Mouse (Mus musculus): ENCODE results near the gene Olfr531.
A peak's percentile ranks its signal among the peaks of the same experiment; 100 is the strongest.

Olfr531 gene

DNA sequence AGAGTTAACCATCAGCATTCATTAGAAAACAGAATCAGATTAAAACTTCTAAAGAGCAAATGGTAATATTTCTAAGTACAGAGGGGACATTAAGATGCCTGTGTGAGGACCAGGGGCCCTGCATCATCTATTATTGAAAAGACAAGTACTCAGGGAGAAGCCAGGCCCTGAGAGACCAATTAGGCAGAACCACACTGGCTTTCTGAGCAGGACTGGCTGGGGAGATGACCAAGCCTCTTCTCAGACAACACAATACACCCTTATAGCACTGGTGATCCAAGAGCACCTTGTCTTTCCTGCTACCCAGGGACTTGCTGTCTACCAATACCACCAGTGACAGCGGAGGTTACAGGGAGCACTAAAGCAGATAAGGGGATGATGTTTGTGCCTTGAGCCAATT is at the start of gene Olfr531:
TSS of gene Olfr531 (minus strand) at position 101 of the 400 bp plus-strand sequence.
- DNase-seq (ENCODE audit: low spot score), result no peak

DNA sequence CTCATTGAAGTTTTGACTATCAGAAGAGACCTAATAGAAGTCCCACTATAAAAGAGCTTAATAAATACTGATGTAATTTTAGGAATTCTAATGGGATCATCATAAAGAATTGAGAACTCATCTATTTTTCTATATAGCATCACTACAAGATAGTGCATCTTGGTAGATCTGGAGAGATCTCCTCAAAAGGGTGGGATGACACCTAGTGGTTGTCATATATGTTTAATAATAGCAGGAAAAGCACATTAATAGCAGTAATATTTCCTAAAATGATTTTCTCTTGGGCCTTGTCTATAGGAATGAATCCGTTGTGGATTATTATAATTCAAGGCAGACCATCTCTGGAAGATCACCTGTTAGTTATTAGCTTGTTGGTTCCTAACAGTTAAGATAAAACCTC is 40.4 kb upstream of the Olfr531 start:
- DNase-seq (ENCODE audit: low spot score), result no peak

DNA sequence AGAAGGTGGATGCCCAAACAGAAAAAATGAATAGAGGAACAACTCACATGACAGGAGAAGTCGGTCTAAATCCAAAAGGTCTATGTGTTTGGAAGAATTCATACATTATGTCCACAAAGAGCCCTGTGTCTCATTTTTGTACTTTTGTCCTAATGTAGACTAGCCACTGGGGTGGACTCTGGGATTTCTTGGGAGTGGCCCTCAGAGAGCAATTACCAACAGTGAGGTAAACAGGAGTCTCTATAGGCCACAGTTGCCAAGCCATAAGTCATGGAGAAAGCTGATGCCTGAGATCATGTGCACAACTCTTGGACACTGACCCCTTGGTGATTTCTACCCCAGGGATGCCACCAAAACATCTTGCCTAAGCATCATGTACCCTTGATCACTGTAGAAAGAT is 18.8 kb upstream of the Olfr531 start, which contains the start of gene Olfr532:
TSS of gene Olfr532 (minus strand) at position 101 of the 400 bp plus-strand sequence.
- no peak for DNase-seq (ENCODE audit: low spot score)

DNA sequence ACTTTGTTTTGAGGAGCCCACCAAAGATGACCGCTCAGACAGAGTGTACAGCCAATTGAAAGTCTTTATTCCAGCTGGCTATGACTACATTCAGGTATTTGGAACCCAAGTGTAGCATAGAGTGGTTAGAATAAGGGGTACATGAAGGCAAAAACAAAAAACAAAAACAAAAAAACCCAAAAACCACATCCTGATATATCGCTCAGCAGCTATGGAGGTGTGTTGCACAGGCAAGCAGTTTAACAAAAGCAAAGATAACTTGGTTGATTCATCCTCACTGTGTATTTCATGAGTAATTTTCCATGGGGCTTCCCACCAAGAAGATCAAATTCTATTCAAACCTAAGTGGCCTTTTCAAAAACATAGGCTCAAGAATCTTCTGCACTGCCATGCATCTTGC is 25.8 kb downstream of the Olfr531 start:
- no peak for DNase-seq (ENCODE audit: low spot score)

DNA sequence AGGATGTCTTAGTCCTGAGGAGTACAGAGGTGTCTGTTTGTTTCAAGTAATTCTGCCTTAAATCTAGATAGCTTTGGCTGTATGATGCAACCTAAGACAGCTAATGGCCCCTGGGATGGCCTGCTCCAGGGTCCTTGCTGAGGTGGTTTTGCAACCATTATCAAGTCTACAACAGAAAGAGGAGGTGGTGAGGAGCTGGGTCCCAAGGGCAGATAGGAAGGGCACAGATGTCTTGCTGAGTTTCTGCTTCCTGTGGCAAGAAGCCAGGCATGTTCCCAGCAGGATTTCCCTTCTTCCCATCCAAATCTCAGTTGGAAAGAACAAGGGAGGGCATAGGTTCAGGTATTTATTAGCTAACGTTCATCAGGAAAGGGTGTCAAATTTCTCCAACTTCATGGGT is 26.5 kb downstream of the Olfr531 start, which contains the start of gene Olfr530:
TSS of gene Olfr530 (minus strand) at position 101 of the 400 bp plus-strand sequence.
- DNase-seq (ENCODE audit: low spot score), result no peak

DNA sequence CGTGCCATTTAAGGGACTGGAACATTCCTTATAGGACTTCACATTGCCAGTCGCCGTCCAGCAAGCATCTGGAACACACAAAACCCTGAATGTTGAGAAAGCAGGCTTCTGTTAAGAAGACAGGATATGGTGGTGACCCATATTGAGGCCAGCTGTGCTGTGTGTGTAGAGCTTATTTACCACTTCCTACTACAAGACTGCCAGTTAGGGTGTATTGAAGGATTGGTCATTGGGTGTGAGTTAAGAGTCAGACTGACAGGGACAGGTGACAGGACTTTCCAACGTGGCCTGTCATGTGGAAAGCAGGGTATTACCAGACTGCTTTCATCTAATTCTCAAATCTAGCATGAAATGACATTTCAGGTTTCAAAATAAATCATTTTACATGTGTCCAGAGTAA is 28.4 kb downstream of the Olfr531 start:
- peak; percentile 8 for DNase-seq (ENCODE audit: low spot score)

DNA sequence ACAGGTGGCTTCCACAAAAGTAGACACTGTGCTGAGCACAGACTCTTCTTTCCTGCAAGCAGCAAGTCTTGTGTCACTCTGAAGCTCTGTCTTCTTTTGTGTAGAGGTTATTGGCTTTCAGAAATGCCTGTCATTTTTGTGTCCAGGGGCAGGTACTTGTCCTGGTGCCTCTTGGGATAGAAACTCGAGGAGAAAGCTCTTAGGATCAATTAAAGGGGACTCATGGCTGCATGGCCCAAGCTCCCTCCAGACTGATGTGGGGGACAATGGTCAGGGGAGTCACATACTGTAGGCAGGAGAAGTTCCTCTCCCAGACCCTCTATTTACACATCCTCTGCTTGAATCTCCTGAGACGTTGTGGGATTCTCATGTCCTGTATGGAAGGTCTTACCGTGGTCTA is 41.1 kb downstream of the Olfr531 start, which contains the start of gene Olfr60:
TSS of gene Olfr60 (minus strand) at position 101 of the 400 bp plus-strand sequence.
- no peak for DNase-seq (ENCODE audit: low spot score)

Measured in T-cell, adult 2 months (primary cell).